Mouse (Mus musculus) CH12.LX (cell line): ENCODE measurements around the gene Sec16a.

ENCODE experiments used
- CTCF ChIP-seq, 2 experiments: IDR thresholded peaks in 1 of 2; conservative IDR thresholded peaks in 1 of 2; 2 replicates each; pipeline ENCODE4 v1.5.1; 2011 to 2012; ENCODE audit warnings: low read depth in 2 of 2, low read length in 2 of 2, improper control_type of control experiment in 1 of 2, inconsistent platforms in 1 of 2, mild to moderate bottlenecking in 1 of 2, moderate library complexity in 1 of 2
- HCFC1 ChIP-seq: IDR thresholded peaks from 2 replicates; pipeline ENCODE4 v1.6.1; 2012; ENCODE audit warnings: low read depth, mild to moderate bottlenecking, inconsistent platforms, low read length, improper control_type of control experiment
- MAX ChIP-seq: IDR thresholded peaks from 2 replicates; pipeline ENCODE4 v1.6.1; 2011; ENCODE audit warnings: low read length, improper control_type of control experiment
- MAZ ChIP-seq: IDR thresholded peaks from 2 replicates; pipeline ENCODE4 v1.6.1; 2012; ENCODE audit warnings: low read depth, mild to moderate bottlenecking, inconsistent platforms, low read length, improper control_type of control experiment, moderate library complexity
- PAX5 ChIP-seq: IDR thresholded peaks from 2 replicates; pipeline ENCODE4 v1.6.1; 2012; ENCODE audit warnings: low read length, inconsistent platforms, mixed read lengths
- RCOR1 ChIP-seq: conservative IDR thresholded peaks from 2 replicates; pipeline ENCODE4 v1.6.1; 2012; ENCODE audit warnings: low read depth, mild to moderate bottlenecking, inconsistent platforms, low read length, improper control_type of control experiment
- USF1 ChIP-seq: IDR thresholded peaks from 2 replicates; pipeline ENCODE4 v1.6.1; 2014; ENCODE audit warnings: low read depth, mild to moderate bottlenecking, inconsistent platforms, low read length, improper control_type of control experiment
- USF2 ChIP-seq: conservative IDR thresholded peaks from 2 replicates; pipeline ENCODE4 v1.6.1; 2011; ENCODE audit warnings: low read depth, low read length, improper control_type of control experiment

GRCm38 (mm10) chr2:26472312-26473090, 27.5 kb upstream of the Sec16a start:
- TF ChIP-seq MAZ (no peak), CTCF (conservative IDR thresholded peaks at IDR 0.05 in 1 of 2, IDR thresholded peaks at IDR 0.05 in 1 of 2; ENCODE audit: low read depth in 2 of 2, low read length in 2 of 2) (no peak), USF1 (no peak), RCOR1 (no peak), MAX (no peak), PAX5 (no peak), HCFC1 (no peak), USF2 (no peak)
